Mouse (Mus musculus): ENCODE data around the gene Ddit4. TPM values are rescaled to one million over a fixed set of nuclear protein-coding genes. Genes with fewer than 3 reads are reported as not detected.
A peak's percentile ranks its signal among the peaks of the same experiment; 100 is the strongest.

Gene Ddit4
- total RNA-seq, 2 experiments from 2014 or later, result 59.7 to 80.6 TPM

DNA sequence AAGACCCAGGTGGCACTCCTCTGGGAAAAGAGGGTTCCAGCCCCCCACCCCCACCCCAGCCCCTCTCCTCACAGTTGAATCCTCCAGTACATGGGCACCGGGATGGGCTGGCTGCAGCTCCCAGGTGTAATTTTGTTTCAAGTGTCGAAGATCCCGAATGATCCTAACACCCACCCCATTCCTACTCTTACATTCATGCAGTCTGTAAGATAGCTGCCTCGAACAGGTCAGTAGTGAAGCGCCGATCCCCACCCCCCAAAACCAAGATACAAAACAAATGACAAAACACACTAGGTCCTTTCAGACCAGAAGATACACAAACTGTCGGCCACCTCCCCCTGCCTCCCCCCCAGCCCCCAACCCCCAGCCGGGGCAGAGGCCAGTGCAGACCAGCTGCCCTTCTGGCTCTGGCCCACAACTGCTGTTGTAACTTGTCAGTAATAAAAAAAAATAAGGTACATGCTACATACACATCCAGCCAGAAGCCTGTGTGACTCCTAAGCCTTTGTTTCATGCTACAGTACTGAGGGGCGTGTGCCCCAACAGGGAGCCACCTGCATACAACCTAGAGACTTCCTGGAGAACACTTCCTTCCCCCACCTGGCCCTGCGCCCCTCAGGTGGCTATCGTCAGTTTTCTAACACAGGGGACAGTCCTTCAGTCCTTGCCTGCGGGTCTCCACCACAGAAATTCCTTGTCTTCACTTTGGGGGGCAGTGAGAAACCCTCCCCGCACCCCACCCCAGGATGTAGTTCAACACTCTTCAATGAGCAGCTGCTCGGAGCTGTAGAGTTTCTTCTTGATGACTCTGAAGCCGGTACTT lies 1.6 kb downstream of the Ddit4 start:
- DNase-seq (ENCODE audit: low spot score in 2 of 2), result no peak

- no peak for DNase-seq (ENCODE audit: low spot score in 2 of 2)
Observed at GRCm38 (mm10) chr10:59949255-59949648, 2.4 kb downstream of the Ddit4 start.

DNA sequence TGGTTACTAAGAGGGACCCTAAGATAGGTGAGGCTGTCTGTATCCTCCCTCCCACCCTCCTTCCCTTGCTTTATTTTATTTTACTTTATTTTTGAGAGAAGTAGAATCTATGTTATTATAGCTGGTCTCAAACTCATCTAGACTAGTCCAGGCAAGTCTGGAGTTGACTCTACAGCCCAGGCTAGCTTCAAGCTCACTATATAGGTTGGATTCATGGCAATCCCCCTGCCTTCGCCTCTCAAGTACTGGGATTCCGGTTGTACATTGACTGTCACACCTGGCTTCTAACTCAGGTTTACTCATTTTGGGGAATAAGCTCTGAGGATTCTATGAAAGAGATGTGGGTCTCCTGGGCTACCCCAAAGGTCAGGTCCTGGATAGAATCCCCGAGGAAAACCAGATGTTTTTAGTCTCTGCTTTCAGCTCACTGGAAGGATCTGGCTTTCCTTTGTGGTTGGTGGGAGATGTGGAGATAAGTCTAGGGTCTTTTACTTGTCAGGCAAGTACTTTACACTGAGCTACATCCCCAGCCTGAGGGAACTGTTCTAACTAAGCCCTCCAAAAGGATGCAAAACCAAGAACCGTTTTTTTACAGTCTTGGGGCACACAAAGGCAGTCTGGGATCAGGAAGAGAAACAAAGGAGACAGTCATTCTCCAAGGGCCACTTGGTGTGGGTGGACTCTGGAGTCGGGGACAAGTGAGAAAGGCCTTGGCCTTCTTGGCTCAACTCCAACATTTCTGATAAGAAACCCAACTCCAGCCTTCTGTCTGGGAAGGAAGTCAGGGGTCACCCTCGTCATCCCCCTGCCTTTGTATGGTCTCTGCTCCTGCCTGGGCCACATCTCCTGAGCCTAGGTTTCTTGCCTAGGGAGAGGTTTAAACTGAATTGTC lies 3.0 kb downstream of the Ddit4 start:
- no peak for DNase-seq (ENCODE audit: low spot score in 2 of 2)

DNA sequence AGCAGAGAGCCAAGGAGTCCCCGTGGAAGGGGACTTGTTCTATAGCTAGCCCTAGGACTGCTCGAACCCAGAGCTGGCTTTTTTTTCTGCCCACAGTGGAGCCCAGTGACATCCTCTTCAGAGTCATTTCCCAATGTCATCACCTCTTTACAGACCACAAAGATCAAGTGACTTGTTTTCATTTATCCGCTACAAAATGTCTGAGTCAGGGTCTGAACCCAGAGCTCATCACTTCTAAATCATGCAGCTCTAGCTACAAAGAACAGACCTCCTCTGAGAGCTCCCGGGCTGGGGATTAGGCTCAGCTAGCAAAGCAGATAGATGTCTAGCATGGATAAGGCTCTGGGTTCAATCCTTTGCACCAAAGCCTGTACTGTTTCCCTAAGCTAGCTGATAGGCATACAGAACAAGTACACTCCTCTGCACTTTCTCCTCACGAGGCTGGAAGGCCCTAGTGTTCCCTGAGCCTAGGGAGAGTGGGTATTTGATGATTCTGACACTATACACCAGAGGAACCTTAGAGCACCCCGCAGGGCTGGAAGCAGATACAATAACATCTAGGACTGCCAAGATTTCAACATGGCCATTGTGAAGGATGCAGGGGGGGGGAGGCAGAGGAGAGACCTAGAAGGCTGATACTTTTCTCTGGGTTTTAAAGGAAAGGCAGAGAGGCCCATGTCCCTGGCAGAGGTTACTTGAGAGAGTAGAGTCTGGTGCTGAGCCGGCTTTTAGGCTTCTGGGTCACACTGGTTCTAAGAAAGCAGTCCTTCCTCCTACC lies 4.1 kb downstream of the Ddit4 start:
- no peak for DNase-seq (ENCODE audit: low spot score in 2 of 2)

DNA sequence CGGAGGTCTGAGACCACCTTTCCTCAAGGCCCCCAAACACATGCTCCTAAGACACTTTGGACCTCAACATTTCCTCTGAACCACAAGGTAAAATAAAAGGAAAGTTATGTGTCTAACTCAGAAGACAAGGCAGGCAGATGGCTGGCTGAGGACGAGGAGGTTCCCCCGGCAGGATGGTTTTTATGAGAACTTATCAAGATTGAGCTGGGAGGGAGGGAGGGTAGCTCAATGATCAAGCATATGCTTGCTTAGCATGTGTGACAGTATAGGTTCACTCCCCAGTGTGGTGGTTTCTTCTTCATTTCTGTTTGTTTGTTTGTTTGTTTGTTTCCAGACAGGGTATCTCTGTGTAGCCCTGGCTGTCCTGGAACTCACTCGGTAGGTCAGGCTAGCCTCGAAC lies 5.3 kb downstream of the Ddit4 start:
- DNase-seq (ENCODE audit: low spot score in 2 of 2), result no peak

- no peak for DNase-seq (ENCODE audit: low spot score in 2 of 2)
Observed at GRCm38 (mm10) chr10:59945416-59945815, 6.2 kb downstream of the Ddit4 start.

DNA sequence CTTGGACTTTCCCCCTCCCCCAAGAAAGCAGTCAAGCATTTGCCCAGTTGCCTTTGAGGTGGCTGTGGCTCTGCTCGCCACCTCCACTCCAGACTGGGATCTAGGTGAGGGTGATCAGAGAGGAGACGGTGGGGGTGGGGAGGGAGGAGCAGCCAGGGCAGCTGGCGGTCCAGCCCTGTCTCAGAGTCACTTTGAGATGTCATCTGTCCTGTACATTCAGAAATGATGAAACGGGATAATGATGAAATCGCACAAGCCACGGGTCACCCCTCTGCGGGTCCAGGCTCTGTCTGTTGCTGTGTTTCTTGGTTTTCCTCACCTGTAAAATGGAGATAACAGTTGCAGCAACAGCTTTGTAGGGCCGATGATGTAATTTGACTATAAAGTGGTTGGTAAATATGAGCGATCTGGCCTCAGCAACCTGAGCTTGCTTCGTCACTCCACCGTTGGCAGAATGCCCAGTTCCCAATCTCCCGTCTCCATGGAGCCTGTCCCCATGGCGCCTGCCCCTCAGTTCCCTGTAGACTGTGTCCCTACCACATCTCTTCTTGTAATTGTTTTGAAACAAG lies 8.1 kb downstream of the Ddit4 start:
- DNase-seq (ENCODE audit: low spot score in 2 of 2), result peak; percentile 69 to 72

DNA sequence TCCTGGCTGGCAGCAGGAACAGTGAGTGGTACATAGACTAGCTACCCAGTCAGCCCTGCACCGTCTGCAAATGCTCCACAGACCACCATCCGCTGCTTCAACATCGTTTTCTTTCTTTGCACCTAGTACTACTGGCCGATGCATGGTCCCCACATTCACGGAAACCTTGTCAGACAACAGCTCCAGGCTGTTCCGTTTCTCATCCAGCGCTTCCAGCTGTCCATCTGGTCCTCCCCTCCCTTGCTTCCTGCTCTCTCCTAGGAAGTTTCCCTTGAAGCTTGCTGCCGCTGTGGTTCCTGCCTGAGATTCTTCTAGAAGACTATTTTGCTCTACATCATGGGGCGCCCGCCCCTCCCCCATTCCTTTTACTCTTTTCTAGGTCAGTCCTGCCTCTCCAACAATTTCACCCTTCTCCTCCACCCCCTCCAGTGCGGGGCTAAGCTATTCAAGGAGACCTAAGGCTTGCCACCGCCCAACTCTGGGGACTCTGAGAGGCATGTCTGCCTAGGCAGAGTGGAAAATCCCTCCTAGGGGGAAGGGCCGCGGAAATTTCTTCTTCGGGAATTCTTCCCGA lies 8.7 kb downstream of the Ddit4 start:
- no peak for DNase-seq (ENCODE audit: low spot score in 2 of 2)

- no peak for DNase-seq (ENCODE audit: low spot score in 2 of 2)
Observed at GRCm38 (mm10) chr10:59942281-59942846, 9.3 kb downstream of the Ddit4 start.

DNA sequence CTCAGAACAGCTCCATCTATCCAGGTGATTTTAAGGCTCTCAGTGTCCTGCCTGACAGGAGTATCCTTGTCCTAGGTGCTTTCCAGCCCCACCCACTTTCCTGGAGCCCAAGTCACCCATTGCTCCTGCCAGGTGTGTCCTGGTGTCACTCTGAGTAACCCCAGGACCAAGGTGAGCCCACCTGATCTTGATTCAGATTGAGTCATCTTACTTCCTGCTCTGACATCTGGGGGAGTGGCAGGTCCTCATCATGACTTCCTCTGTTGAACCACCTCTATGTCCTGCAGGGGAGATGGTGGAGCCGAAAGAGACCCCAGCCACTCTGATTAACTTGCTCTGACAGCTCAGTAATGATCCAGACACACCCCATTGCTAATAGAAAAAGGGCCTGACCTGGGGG lies 12.6 kb downstream of the Ddit4 start:
- no peak for DNase-seq (ENCODE audit: low spot score in 2 of 2)

DNA sequence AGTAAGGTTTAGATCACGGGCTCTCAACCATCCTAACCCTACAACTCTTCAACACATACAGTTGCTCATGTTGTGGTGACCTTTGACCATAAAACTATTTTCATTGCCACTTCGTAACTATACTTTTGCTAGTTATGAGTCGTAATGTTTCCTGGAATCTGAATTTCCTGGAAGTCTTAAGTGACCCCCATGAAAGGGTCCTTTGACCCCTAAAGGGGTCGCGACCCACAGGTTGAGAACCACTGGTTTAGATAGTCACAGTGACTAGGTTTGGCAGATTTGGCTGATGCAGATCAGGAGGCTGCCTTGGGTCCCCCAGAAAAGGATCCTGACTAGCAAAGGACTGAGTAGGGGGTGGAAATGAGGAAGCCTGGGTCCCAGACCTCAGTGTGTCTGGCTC lies 13.0 kb downstream of the Ddit4 start:
- DNase-seq (ENCODE audit: low spot score in 2 of 2), result no peak

GRCm38 (mm10) chr10:59936058-59936856 lies 15.4 kb downstream of the Ddit4 start:
- no peak for DNase-seq (ENCODE audit: low spot score in 2 of 2)

- no peak for DNase-seq (ENCODE audit: low spot score in 2 of 2)
Observed at GRCm38 (mm10) chr10:59934039-59934438, 17.6 kb downstream of the Ddit4 start.

- DNase-seq (ENCODE audit: low spot score in 2 of 2), result no peak
Observed at GRCm38 (mm10) chr10:59932521-59932920, 19.1 kb downstream of the Ddit4 start.

- DNase-seq (ENCODE audit: low spot score in 2 of 2), result no peak
Observed at GRCm38 (mm10) chr10:59930996-59931395, 20.6 kb downstream of the Ddit4 start.

DNA sequence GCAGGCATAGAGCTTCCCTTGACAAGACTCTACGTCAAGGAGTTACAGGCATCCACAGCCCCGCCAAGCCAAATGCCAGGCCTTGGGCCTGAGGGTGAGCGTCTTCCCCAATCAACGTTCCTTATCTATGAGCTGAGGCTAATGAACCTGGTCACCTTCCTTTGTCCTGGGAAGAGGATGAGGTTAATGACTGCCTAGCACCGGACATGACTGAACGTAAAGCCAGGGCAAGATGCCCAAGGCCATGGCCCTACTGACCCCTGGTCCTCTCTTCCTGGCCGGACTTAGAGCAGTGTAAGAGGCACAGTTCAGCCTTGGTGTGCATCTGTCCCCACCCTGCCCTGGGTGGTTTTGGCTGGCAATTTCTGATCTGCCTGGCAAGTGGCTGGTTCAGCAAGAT lies 22.4 kb downstream of the Ddit4 start:
- DNase-seq (ENCODE audit: low spot score in 2 of 2), result no peak

GRCm38 (mm10) chr10:59924305-59924704 lies 27.3 kb downstream of the Ddit4 start:
- DNase-seq (ENCODE audit: low spot score in 2 of 2), result no peak

DNA sequence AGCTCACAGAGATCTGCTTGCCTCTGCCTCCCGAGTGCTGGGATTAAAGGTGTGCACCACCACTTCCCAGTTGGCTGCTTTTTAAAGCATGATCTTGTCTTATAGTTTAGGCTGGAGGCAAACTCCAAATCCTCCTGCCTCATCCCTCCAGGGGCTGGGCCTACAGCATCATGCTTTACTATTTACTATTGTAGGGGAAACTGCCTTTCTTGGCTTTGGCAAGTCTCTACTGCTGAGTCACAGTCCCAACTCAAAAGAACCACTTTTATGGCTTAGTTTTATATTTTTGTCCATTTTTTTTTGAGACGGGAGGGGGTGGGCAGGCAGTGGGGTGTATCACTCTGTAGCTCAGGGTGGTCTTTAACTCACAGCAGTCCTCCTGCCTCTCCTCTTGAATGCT lies 28.1 kb downstream of the Ddit4 start:
- DNase-seq (ENCODE audit: low spot score in 2 of 2), result no peak

GRCm38 (mm10) chr10:59920810-59921681 lies 30.6 kb downstream of the Ddit4 start:
- DNase-seq (ENCODE audit: low spot score in 2 of 2), result no peak

All from adrenal gland, postnatal 4 days (tissue).